11 mouse cellular contexts compared by ENCODE assay signal in the genomic region with DNA sequence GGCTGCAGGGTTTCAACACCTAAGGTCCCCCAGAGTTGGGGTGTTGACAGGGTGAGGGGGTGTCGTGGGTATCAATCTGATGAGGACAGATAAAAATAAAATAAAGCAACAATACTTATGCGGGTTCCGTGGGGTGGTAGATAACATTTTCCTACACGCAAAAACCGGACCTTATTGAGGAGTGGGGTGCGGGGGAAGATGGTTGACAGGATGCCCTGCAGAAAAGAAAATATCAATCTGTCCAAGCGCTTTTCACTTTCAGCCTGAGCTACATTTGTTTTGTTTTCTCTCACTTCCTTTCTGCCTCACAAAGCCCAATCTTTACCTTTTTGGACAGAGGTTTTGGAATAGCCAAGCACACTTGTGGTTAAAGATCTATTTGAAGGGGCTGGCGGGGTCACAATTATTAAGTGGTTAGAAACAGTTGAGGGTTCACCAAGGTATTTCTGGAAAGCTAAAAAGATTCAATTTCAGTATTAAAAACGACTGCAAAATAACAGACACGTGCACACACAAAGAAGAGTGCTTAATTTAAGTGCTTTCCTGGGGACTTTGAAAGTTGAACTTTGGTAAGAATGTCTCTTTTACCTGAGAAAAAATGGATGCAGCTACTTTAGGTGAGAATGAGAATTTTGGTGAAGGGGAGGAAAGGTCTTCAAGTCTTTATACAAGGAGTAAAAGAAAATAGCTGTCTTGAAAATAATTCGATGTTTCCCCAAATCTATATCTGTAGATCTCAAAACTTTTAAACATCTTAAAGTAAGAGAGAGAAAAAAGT. TPM values are rescaled to one million over a fixed set of nuclear protein-coding genes. Genes with fewer than 3 reads are reported as not detected.
A peak's percentile ranks its signal among the peaks of the same experiment; 100 is the strongest.
DNase-seq lines count a peak whose midpoint lies in the region; ATAC-seq and TF ChIP-seq lines count a peak whose summit lies in the region.
"Not testable (repeated sequence)": the region's sequence is repeated elsewhere in the genome, so short reads cannot be mapped to it uniquely, and the experiment has no call there.
"Had no signal": no experiment of that assay in that cellular context is flagged by ENCODE, and none has a peak within 500 bp of the region (broad histone marks: within the 10 kb centered on the region; RNA-seq: fewer than 3 reads in every experiment).

No protein-coding gene starts in this region.

- H3K4me2 ChIP-seq in embryonic facial prominence, embryonic 14.5 days (ENCODE audit: low read depth, low read length); limb, embryonic 12.5 days: not testable (repeated sequence)
- peak overlapping the region; percentile 83 for H3K4me2 ChIP-seq in heart, embryonic 12.5 days

- TF ChIP-seq POLR2A in kidney, adult 2 months (IDR thresholded peaks at IDR 0.05; ENCODE audit: low read depth, low read length) = not testable (repeated sequence)

- H3K9me3 ChIP-seq in embryonic facial prominence, embryonic 14.5 days (ENCODE audit: control insufficient read depth, low read length); heart, embryonic 12.5 days (replicated peaks); hindbrain, embryonic 10.5 days; limb, embryonic 12.5 days: not testable (repeated sequence)

- H3K4me3 ChIP-seq in embryonic facial prominence, embryonic 14.5 days (ENCODE audit: low read depth, low read length) = 0 out of 2 replicates have a peak overlapping the region, but pooled peaks have one; percentile 24
- H3K4me3 ChIP-seq in heart, embryonic 12.5 days = peak overlapping the region; percentile 40; the same call in 1 of the 2 replicates
- peak overlapping the region; percentile 44 for H3K4me3 ChIP-seq in hindbrain, embryonic 10.5 days
- H3K4me3 ChIP-seq in kidney, adult 2 months (ENCODE audit: insufficient read depth, low read depth, low read length) = not testable (repeated sequence)
- peak overlapping the region; percentile 27; the same call in 1 of the 2 replicates for H3K4me3 ChIP-seq in limb, embryonic 12.5 days (replicated peaks)

- WGBS in embryonic facial prominence, embryonic 14.5 days = 3% methylated on average over 11 of the region's 11 CpGs
- WGBS in heart, embryonic 12.5 days = 4% methylated on average over 11 of the region's 11 CpGs
- 3% methylated on average over 11 of the region's 11 CpGs for WGBS in hindbrain, embryonic 10.5 days
- WGBS in kidney, adult 2 months = 11% methylated on average over 11 of the region's 11 CpGs
- 4% methylated on average over 11 of the region's 11 CpGs for WGBS in limb, embryonic 12.5 days

- not testable (repeated sequence) for H3K4me1 ChIP-seq in embryonic facial prominence, embryonic 14.5 days (ENCODE audit: control insufficient read depth, insufficient read depth, low read length); kidney, adult 2 months (ENCODE audit: control insufficient read depth, insufficient read depth, low read length)
- peaks cover 17% of the 10 kb centered on the region for H3K4me1 ChIP-seq in heart, embryonic 12.5 days (replicated peaks)
- H3K4me1 ChIP-seq in hindbrain, embryonic 10.5 days (replicated peaks) = peaks cover 34% of the 10 kb centered on the region
- H3K4me1 ChIP-seq in limb, embryonic 12.5 days (replicated peaks) = peaks cover 21% of the 10 kb centered on the region

- H3K27me3 ChIP-seq in embryonic facial prominence, embryonic 14.5 days (replicated peaks; ENCODE audit: control insufficient read depth, insufficient read depth, low read length) = peaks cover 53% of the 10 kb centered on the region
- peaks cover 47% of the 10 kb centered on the region for H3K27me3 ChIP-seq in heart, embryonic 12.5 days (replicated peaks)
- peaks cover 80% of the 10 kb centered on the region for H3K27me3 ChIP-seq in hindbrain, embryonic 10.5 days (ENCODE audit: insufficient read depth, poor library complexity, severe bottlenecking)
- not testable (repeated sequence) for H3K27me3 ChIP-seq in kidney, adult 2 months (replicated peaks; ENCODE audit: control insufficient read depth, insufficient read depth, low read length)
- H3K27me3 ChIP-seq in limb, embryonic 12.5 days = peaks cover 65% of the 10 kb centered on the region

- DNase-seq in A20 (ENCODE audit: low read depth, low spot score) = peak; percentile 63
- peak; percentile 7 to 39 for DNase-seq in cerebellum, postnatal 10 days
- not testable (repeated sequence) for DNase-seq in embryonic facial prominence, embryonic 14.5 days (ENCODE audit: low spot score); hindbrain, embryonic 10.5 days (ENCODE audit: low spot score)
- DNase-seq in kidney, adult 2 months = peak; percentile 25
- DNase-seq in retina, embryonic 14.5 days (ENCODE audit: low spot score) = peak; percentile 30

- TF ChIP-seq CTCF in kidney, adult 2 months (conservative IDR thresholded peaks at IDR 0.05; ENCODE audit: insufficient read depth, insufficient read length, low read depth, low read length) = not testable (repeated sequence)

- ATAC-seq in embryonic facial prominence, embryonic 14.5 days (ENCODE audit: low read depth); heart, embryonic 12.5 days (ENCODE audit: insufficient number of reproducible peaks, low FRiP score); limb, embryonic 12.5 days (ENCODE audit: insufficient number of reproducible peaks, insufficient read depth, low FRiP score, low TSS enrichment, low read depth): not testable (repeated sequence)

- H3K27ac ChIP-seq in embryonic facial prominence, embryonic 14.5 days (replicated peaks; ENCODE audit: low read depth, low read length); heart, embryonic 12.5 days (ENCODE audit: poor library complexity, severe bottlenecking); hindbrain, embryonic 10.5 days; kidney, adult 2 months (ENCODE audit: insufficient read depth, low read depth, low read length); limb, embryonic 12.5 days: not testable (repeated sequence)

- not testable (repeated sequence) for H3K9ac ChIP-seq in embryonic facial prominence, embryonic 14.5 days (ENCODE audit: low read depth, low read length); heart, embryonic 12.5 days; limb, embryonic 12.5 days (replicated peaks)

- not testable (repeated sequence) for H3K36me3 ChIP-seq in embryonic facial prominence, embryonic 14.5 days (ENCODE audit: control insufficient read depth, insufficient read depth, low read length); heart, embryonic 12.5 days; hindbrain, embryonic 10.5 days; kidney, adult 2 months (ENCODE audit: control insufficient read depth, insufficient read depth, low read length); limb, embryonic 12.5 days

RNA-seq across cellular contexts. Expression of a gene that starts 3.0 kb away (rescaled TPM):
- polyA plus RNA-seq in embryonic facial prominence, embryonic 14.5 days (2014; fragmentation: Nextera tagmentation; extraction: Ambion mirVana) = 14.3 and 16.1 TPM in 2 replicates
- polyA plus RNA-seq in heart, embryonic 12.5 days (2016; fragmentation: Nextera tagmentation; extraction: Ambion mirVana) = 14.8 TPM in 2 replicates
- 21.4 and 28.9 TPM in 2 replicates for polyA plus RNA-seq in hindbrain, embryonic 10.5 days (2016; fragmentation: Nextera tagmentation; extraction: Ambion mirVana)
- polyA plus RNA-seq in kidney, adult 2 months (2012; rRNA removed) = 3.6 and 7.5 TPM in 2 replicates
- 18.6 and 22.9 TPM in 2 replicates for polyA plus RNA-seq in limb, embryonic 12.5 days (2016; fragmentation: Nextera tagmentation; extraction: Ambion mirVana)

RNA-seq across cellular contexts. Expression of a gene that starts 6.3 kb away (rescaled TPM):
- polyA plus RNA-seq in embryonic facial prominence, embryonic 14.5 days (2014; fragmentation: Nextera tagmentation; extraction: Ambion mirVana) = 5.4 and 6.7 TPM in 2 replicates
- 4.3 and 5.8 TPM in 2 replicates for polyA plus RNA-seq in heart, embryonic 12.5 days (2016; fragmentation: Nextera tagmentation; extraction: Ambion mirVana)
- 15.1 and 20.0 TPM in 2 replicates for polyA plus RNA-seq in hindbrain, embryonic 10.5 days (2016; fragmentation: Nextera tagmentation; extraction: Ambion mirVana)
- 0.16 and 0.22 TPM in 2 replicates for polyA plus RNA-seq in kidney, adult 2 months (2012; rRNA removed)
- 14.1 and 14.5 TPM in 2 replicates for polyA plus RNA-seq in limb, embryonic 12.5 days (2016; fragmentation: Nextera tagmentation; extraction: Ambion mirVana)

RNA-seq across cellular contexts. Expression of a gene that starts 6.3 kb away (rescaled TPM):
- polyA plus RNA-seq in embryonic facial prominence, embryonic 14.5 days (2014; fragmentation: Nextera tagmentation; extraction: Ambion mirVana) = 0.38 and 0.39 TPM in 2 replicates
- 0.35 and 0.55 TPM in 2 replicates for polyA plus RNA-seq in heart, embryonic 12.5 days (2016; fragmentation: Nextera tagmentation; extraction: Ambion mirVana)
- polyA plus RNA-seq in hindbrain, embryonic 10.5 days (2016; fragmentation: Nextera tagmentation; extraction: Ambion mirVana) = 1.6 and 1.9 TPM in 2 replicates
- 0.16 and 0.25 TPM in 2 replicates for polyA plus RNA-seq in kidney, adult 2 months (2012; rRNA removed)
- polyA plus RNA-seq in limb, embryonic 12.5 days (2016; fragmentation: Nextera tagmentation; extraction: Ambion mirVana) = 0.22 and 0.49 TPM in 2 replicates
- polyA plus RNA-seq: liver, adult 2 months; liver, embryonic 15.5 days; small intestine, adult 2 months had no signal
